Mouse (Mus musculus) forebrain, embryonic 16.5 days (tissue): ENCODE measurements around the gene Olfr659. TPM values are rescaled to one million over a fixed set of nuclear protein-coding genes. Genes with fewer than 3 reads are reported as not detected.

ENCODE experiments used
- ATAC-seq: fragments of 200-750 bp; cut with Nextera tagmentation; 2 replicates; pipeline ENCODE4 v1.8.0; 2017; ENCODE audit warnings: mild to moderate bottlenecking, moderate library complexity
- H3K27ac ChIP-seq: fragments of 300-500 bp; sonication (generic); 2 replicates; pipeline ENCODE4 v1.5.1; 2014; ENCODE audit warnings: low read length, control low read depth
- H3K27me3 ChIP-seq: fragments of 300-500 bp; sonication (generic); replicated peaks from 2 replicates; pipeline ENCODE4 v1.6.1; 2014; ENCODE audit warnings: low read length; ENCODE audit not compliant: control insufficient read depth, insufficient read depth
- H3K36me3 ChIP-seq: fragments of 300-500 bp; sonication (generic); 2 replicates; pipeline ENCODE4 v1.6.1; 2014; ENCODE audit not compliant: control insufficient read depth, insufficient read depth
- H3K4me1 ChIP-seq: fragments of 300-500 bp; sonication (generic); replicated peaks from 2 replicates; pipeline ENCODE4 v1.6.1; 2014; ENCODE audit warnings: low read length; ENCODE audit not compliant: control insufficient read depth, insufficient read depth
- H3K4me2 ChIP-seq: fragments of 300-500 bp; sonication (generic); 2 replicates; pipeline ENCODE4 v1.6.1; 2014; ENCODE audit warnings: mild to moderate bottlenecking, low read length, control low read depth
- H3K4me3 ChIP-seq: fragments of 300-500 bp; sonication (generic); replicated peaks from 2 replicates; pipeline ENCODE4 v1.5.1; 2014; ENCODE audit warnings: mild to moderate bottlenecking, low read length, control low read depth
- H3K9ac ChIP-seq: fragments of 300-500 bp; sonication (generic); replicated peaks from 2 replicates; pipeline ENCODE4 v1.6.1; 2014; ENCODE audit warnings: low read depth, low read length, control low read depth
- H3K9me3 ChIP-seq: fragments of 300-500 bp; sonication (generic); 2 replicates; pipeline ENCODE4 v1.6.1; 2016; ENCODE audit warnings: low read length; ENCODE audit not compliant: control insufficient read depth
- WGBS: fragments of 180-500 bp; shearing (Covaris S2); extraction: QIAGEN DNeasy Blood & Tissue Kit; methylation state at CpG from one replicate; pipeline ENCODE4 v1.1.7; 2014; 5-methylcytosine and 5-hydroxymethylcytosine counted together
- polyA plus RNA-seq: library from polyadenylated mRNA; unstranded; fragments of >200 nt; fragmentation: Nextera tagmentation; extraction: Ambion mirVana; gene quantifications from 2 replicates; pipeline ENCODE4 v1.2.1, GENCODE M21; 2015

Gene Olfr659
- polyA plus RNA-seq, result not detected in 2 replicates

GRCm38 (mm10) chr7:104666453-104666852 is at the start of gene Olfr659:
TSS of gene Olfr659 (plus strand) at chr7:104666753.
- Histone ChIP-seq H3K27me3 (no peaks in the 10 kb centered on the region), H3K9ac (no peak within 1 kb of the TSS), H3K9me3 (no peaks in the 10 kb centered on the region), H3K27ac (no peak within 1 kb of the TSS), H3K4me1 (no peaks in the 10 kb centered on the region), H3K4me3 (no peak within 1 kb of the TSS), H3K4me2 (no peak within 1 kb of the TSS), H3K36me3 (no peaks in the 10 kb centered on the region)
- ATAC-seq, result no peak
- WGBS, result 90% methylated on average over 3 of the region's 3 CpGs

GRCm38 (mm10) chr7:104624494-104624893 is 42.1 kb upstream of the Olfr659 start, which contains the start of gene Olfr657:
TSS of gene Olfr657 (plus strand) at chr7:104624794.
- Histone ChIP-seq H3K4me1 (no peaks in the 10 kb centered on the region), H3K4me2 (no peak within 1 kb of the TSS), H3K27me3 (no peaks in the 10 kb centered on the region), H3K4me3 (no peak within 1 kb of the TSS), H3K27ac (no peak within 1 kb of the TSS), H3K36me3 (no peaks in the 10 kb centered on the region), H3K9ac (no peak within 1 kb of the TSS), H3K9me3 (no peaks in the 10 kb centered on the region)
- no peak for ATAC-seq

- 26% methylated on average over 21 of the region's 22 CpGs for WGBS
- peak; percentile 88 for ATAC-seq
- H3K36me3 ChIP-seq, result no peaks in the 10 kb centered on the region
- H3K9me3 ChIP-seq, result no peaks in the 10 kb centered on the region
- peak within 1 kb of the TSS; percentile 49 for H3K4me2 ChIP-seq
- H3K27ac ChIP-seq, result no peak within 1 kb of the TSS
- H3K27me3 ChIP-seq, result no peaks in the 10 kb centered on the region
- peak within 1 kb of the TSS; percentile 30 for H3K4me3 ChIP-seq
- H3K9ac ChIP-seq, result no peak within 1 kb of the TSS; the same call in 1 of the 2 replicates
- H3K4me1 ChIP-seq, result no peaks in the 10 kb centered on the region
Observed at GRCm38 (mm10) chr7:104646841-104647482, 19.6 kb upstream of the Olfr659 start, which contains the start of gene Olfr658. TSS of gene Olfr658 (minus strand) at chr7:104647305.

GRCm38 (mm10) chr7:104686201-104686600 is 19.6 kb downstream of the Olfr659 start, which contains the start of gene Olfr661:
TSS of gene Olfr661 (plus strand) at chr7:104686501.
- no peaks in the 10 kb centered on the region for H3K4me1 ChIP-seq
- no peak for ATAC-seq
- no peak within 1 kb of the TSS for H3K27ac ChIP-seq
- no peaks in the 10 kb centered on the region for H3K36me3 ChIP-seq
- no peaks in the 10 kb centered on the region for H3K9me3 ChIP-seq
- H3K27me3 ChIP-seq, result no peaks in the 10 kb centered on the region
- 94% methylated on average over 2 of the region's 2 CpGs for WGBS
- H3K9ac ChIP-seq, result no peak within 1 kb of the TSS
- H3K4me3 ChIP-seq, result no peak within 1 kb of the TSS
- no peak within 1 kb of the TSS for H3K4me2 ChIP-seq

Other genes with a start within 250 kb of the Olfr659 start
- 0.42 and 0.70 TPM in 2 replicates for gene Trim30a, start 201.6 kb upstream of the Olfr659 start, polyA plus RNA-seq
- gene Trim30d, start 158.9 kb upstream of the Olfr659 start, polyA plus RNA-seq, result 0.15 and 0.42 TPM in 2 replicates
- not detected in 2 replicates for gene Olfr651, start 116.6 kb upstream of the Olfr659 start, polyA plus RNA-seq
- gene Olfr652, start 105.9 kb upstream of the Olfr659 start, polyA plus RNA-seq, result not detected in 2 replicates
- not detected in 2 replicates for gene Olfr653, start 89.4 kb upstream of the Olfr659 start, polyA plus RNA-seq
- not detected in 2 replicates for gene Olfr654, start 79.7 kb upstream of the Olfr659 start, polyA plus RNA-seq
- gene Olfr655, start 65.0 kb upstream of the Olfr659 start, polyA plus RNA-seq, result not detected in 2 replicates
- gene Olfr656, start 52.8 kb upstream of the Olfr659 start, polyA plus RNA-seq, result not detected in 2 replicates
- gene Olfr657, start 42.0 kb upstream of the Olfr659 start, polyA plus RNA-seq, result not detected in 2 replicates
- gene Olfr658, start 19.4 kb upstream of the Olfr659 start, polyA plus RNA-seq, result 0.09 TPM in 1 of 2 replicates, not detected in the other
- gene Olfr661, start 19.7 kb downstream of the Olfr659 start, polyA plus RNA-seq, result not detected in 2 replicates
- gene Usp17le, start 110.7 kb downstream of the Olfr659 start, polyA plus RNA-seq, result not detected in 2 replicates
- gene Usp17lb, start 175.8 kb downstream of the Olfr659 start, polyA plus RNA-seq, result not detected in 2 replicates
- not detected in 2 replicates for gene Usp17la, start 190.3 kb downstream of the Olfr659 start, polyA plus RNA-seq
- not detected in 2 replicates for gene Olfr665, start 211.3 kb downstream of the Olfr659 start, polyA plus RNA-seq
- not detected in 2 replicates for gene Olfr666, start 229.2 kb downstream of the Olfr659 start, polyA plus RNA-seq